Mouse (Mus musculus) myocyte (in vitro differentiated cells): ENCODE measurements around the gene Ccser1.

Experiments used
- CEBPB ChIP-seq: IDR thresholded peaks from 2 replicates; pipeline ENCODE4 v1.6.1; 2011; ENCODE audit warnings: mild to moderate bottlenecking, moderate library complexity; ENCODE audit not compliant: poor library complexity, insufficient read depth, severe bottlenecking
- E2F4 ChIP-seq: IDR thresholded peaks from one replicate; pipeline ENCODE4 v1.6.1; 2011; ENCODE audit warnings: mild to moderate bottlenecking, control low read depth, moderate library complexity; ENCODE audit not compliant: insufficient read depth
- MAX ChIP-seq: IDR thresholded peaks from one replicate; pipeline ENCODE4 v1.6.1; 2011; ENCODE audit warnings: low read depth, mild to moderate bottlenecking, control low read depth
- MYOD1 ChIP-seq, 3 experiments: IDR thresholded peaks; one replicate each; pipeline ENCODE4 v1.6.1; 2011; ENCODE audit warnings: control low read depth in 2 of 3, low read depth in 2 of 3, mild to moderate bottlenecking in 2 of 3, moderate library complexity in 1 of 3; ENCODE audit not compliant: insufficient read length in 2 of 3, control insufficient read depth in 1 of 3
- MYOG ChIP-seq, 3 experiments: IDR thresholded peaks; one replicate each; pipeline ENCODE4 v1.6.1; 2011; ENCODE audit warnings: control low read depth in 2 of 3, low read depth in 2 of 3, mild to moderate bottlenecking in 2 of 3; ENCODE audit not compliant: insufficient read length in 2 of 3, control insufficient read depth in 1 of 3, insufficient read depth in 1 of 3
- POLR2A ChIP-seq: IDR thresholded peaks from one replicate; pipeline ENCODE4 v1.6.1; 2011; ENCODE audit warnings: low read depth, mild to moderate bottlenecking, control low read depth, moderate library complexity; ENCODE audit not compliant: insufficient read length
- POLR2AphosphoS2 ChIP-seq: IDR thresholded peaks from one replicate; pipeline ENCODE4 v1.6.1; 2011; ENCODE audit warnings: low read depth, control low read depth; ENCODE audit not compliant: insufficient read length
- TCF3 ChIP-seq: IDR thresholded peaks from one replicate; pipeline ENCODE4 v1.6.1; 2011; ENCODE audit warnings: low read depth, control low read depth; ENCODE audit not compliant: insufficient read length
- USF1 ChIP-seq: IDR thresholded peaks from one replicate; pipeline ENCODE4 v1.6.1; 2011; ENCODE audit warnings: low read depth, mild to moderate bottlenecking, control low read depth, moderate library complexity

- TF ChIP-seq MAX (no peak), TCF3 (no peak), POLR2A (no peak), USF1 (no peak), POLR2AphosphoS2 (no peak), E2F4 (no peak), MYOG (IDR thresholded peaks at IDR 0.05; ENCODE audit: control insufficient read depth in 1 of 3, insufficient read depth in 1 of 3, insufficient read length in 2 of 3, low read depth in 2 of 3) (no peak), CEBPB (no peak), MYOD1 (IDR thresholded peaks at IDR 0.05; ENCODE audit: control insufficient read depth in 1 of 3, insufficient read length in 2 of 3, low read depth in 2 of 3) (no peak)
Measured at GRCm38 (mm10) chr6:61247842-61248472, 67.8 kb downstream of the Ccser1 start.
